Mouse (Mus musculus) cortical plate, adult 2 months (tissue): ENCODE measurements around the gene Akr1e1. TPM values are rescaled to one million over a fixed set of nuclear protein-coding genes. Genes with fewer than 3 reads are reported as not detected.

Source experiments
- H3K27ac ChIP-seq: fragments of 200-500 bp; 2 replicates; pipeline ENCODE4 v1.5.1; 2012; ENCODE audit warnings: low read length, control low read depth, inconsistent platforms; ENCODE audit not compliant: insufficient read depth
- H3K4me1 ChIP-seq: fragments of 200-500 bp; 2 replicates; pipeline ENCODE4 v1.6.1; 2011; ENCODE audit warnings: low read length; ENCODE audit not compliant: control insufficient read depth, insufficient read depth
- H3K4me3 ChIP-seq: fragments of 200-500 bp; 2 replicates; pipeline ENCODE4 v1.5.1; 2011; ENCODE audit warnings: mild to moderate bottlenecking, low read length, control low read depth; ENCODE audit not compliant: insufficient read depth
- CTCF ChIP-seq: fragments of 200-500 bp; IDR thresholded peaks from 2 replicates; pipeline ENCODE4 v1.5.1; 2011; ENCODE audit warnings: mild to moderate bottlenecking, control low read depth, low read length; ENCODE audit not compliant: insufficient read depth; ENCODE audit errors: extremely low read depth
- POLR2A ChIP-seq: fragments of 200-500 bp; IDR thresholded peaks from 2 replicates; pipeline ENCODE4 v1.6.1; 2011; ENCODE audit warnings: mild to moderate bottlenecking, low read length, control low read depth; ENCODE audit not compliant: insufficient read depth; ENCODE audit errors: extremely low read depth
- polyA plus RNA-seq: library from polyadenylated mRNA; depleted of rRNA; stranded (reverse); fragments of >200 nt; gene quantifications from 2 replicates; pipeline ENCODE4 v1.2.3, GENCODE M21; 2012; rRNA removed

Gene Akr1e1
- polyA plus RNA-seq, 1 experiment, result 16.4 TPM

- TF ChIP-seq CTCF (no peak), POLR2A (no peak)
- H3K4me3 ChIP-seq, result no peak within 1 kb of the TSS
- no peaks in the 10 kb centered on the region for H3K4me1 ChIP-seq
- no peak within 1 kb of the TSS for H3K27ac ChIP-seq
Observed at GRCm38 (mm10) chr13:4573871-4574270, 35.1 kb downstream of the Akr1e1 start, which contains the start of gene Akr1c21. Akr1c21 (plus strand) TSS chr13:4574075.

- Histone ChIP-seq H3K27ac (no peak overlapping the region), H3K4me1 (no peaks in the 10 kb centered on the region), H3K4me3 (no peak overlapping the region)
- TF ChIP-seq POLR2A (no peak), CTCF (no peak)
Observed at GRCm38 (mm10) chr13:4565996-4566395, 43.0 kb downstream of the Akr1e1 start.

DNA sequence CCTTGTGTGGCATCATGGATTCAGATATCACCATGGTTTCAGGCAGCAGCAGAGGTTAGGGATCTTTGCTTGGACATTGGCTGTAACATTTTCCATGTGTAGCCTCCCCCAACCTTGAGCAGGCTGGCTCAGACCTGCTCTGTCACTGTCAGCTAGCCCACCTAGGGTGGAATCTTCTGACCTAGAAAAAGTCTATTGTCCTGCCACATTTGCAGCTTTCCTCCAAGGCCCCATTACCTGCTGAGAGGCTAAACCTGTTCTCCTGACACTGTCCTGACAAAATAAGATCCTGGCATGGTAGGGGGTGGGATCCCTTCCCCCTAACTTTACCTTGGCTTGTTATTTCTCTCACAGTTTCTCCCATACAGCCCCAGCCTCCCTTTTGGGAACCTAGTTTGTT, 48.5 kb downstream of the Akr1e1 start:
- TF ChIP-seq CTCF, result no peak
- TF ChIP-seq POLR2A, result no peak
- Histone ChIP-seq H3K4me3 (no peak overlapping the region), H3K4me1 (no peaks in the 10 kb centered on the region), H3K27ac (no peak overlapping the region)

DNA sequence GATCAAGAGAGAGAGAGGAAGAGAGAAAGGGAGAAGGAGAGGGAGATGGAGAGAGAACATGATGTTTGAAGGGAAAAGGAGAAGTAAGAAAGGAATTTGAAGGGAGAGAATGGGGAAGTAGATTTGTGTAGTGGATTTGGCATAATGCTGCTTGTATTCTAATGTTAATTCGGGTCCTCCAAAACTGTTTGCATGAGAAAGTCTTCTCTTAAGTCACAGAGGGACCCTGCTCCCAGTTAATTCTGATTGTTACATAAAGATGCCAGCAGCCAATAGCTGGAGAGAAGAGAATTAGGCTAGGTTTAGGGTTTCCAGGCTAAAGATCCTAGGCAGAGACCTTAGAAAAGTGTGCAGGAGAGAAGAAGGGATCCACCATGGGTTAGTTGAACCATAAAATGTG, 49.8 kb downstream of the Akr1e1 start:
- Histone ChIP-seq H3K4me3 (no peak overlapping the region), H3K27ac (no peak overlapping the region), H3K4me1 (no peaks in the 10 kb centered on the region)
- TF ChIP-seq POLR2A (no peak), CTCF (no peak)

Other genes starting within 250 kb of the Akr1e1 start
- not detected in 2 replicates for gene Akr1c6, start 174.9 kb downstream of the Akr1e1 start, polyA plus RNA-seq
- not detected in 2 replicates for gene Akr1c20, start 85.8 kb downstream of the Akr1e1 start, polyA plus RNA-seq
- not detected in 2 replicates for gene Akr1c21, start 35.1 kb downstream of the Akr1e1 start, polyA plus RNA-seq